Mouse (Mus musculus): ENCODE data around the gene Scfd1.

GRCm38 (mm10) chr12:51346121-51346520 is 31.2 kb upstream of the Scfd1 start:
- TF ChIP-seq POLR2A (IDR thresholded peaks at IDR 0.05; ENCODE audit: control insufficient read depth, low read depth, low read length), result no peak
- no peak for TF ChIP-seq CTCF (IDR thresholded peaks at IDR 0.05; ENCODE audit: control insufficient read depth, insufficient read depth, insufficient replicate concordance, low read depth, low read length)

Data from testis, adult 2 months (tissue).